Mouse (Mus musculus): Measurements from ENCODE around the gene Acer1. TPM values are rescaled to one million over a fixed set of nuclear protein-coding genes. Genes with fewer than 3 reads are reported as not detected.

Gene Acer1
- total RNA-seq, 2 experiments from 2014 or later, result 0.17 to 0.28 TPM

Other genes with a start within 250 kb of the Acer1 start
- gene Nrtn, start 224.6 kb downstream of the Acer1 start, total RNA-seq (2021), result 1 to 10 TPM; 4.1 to 5.2 TPM
- 10 to 100 TPM; 53.0 to 56.2 TPM for gene Dus3l, start 217.4 kb downstream of the Acer1 start, total RNA-seq (2021)
- gene Prr22, start 211.9 kb downstream of the Acer1 start, total RNA-seq (2021), result under 1 TPM; 0.76 to 0.90 TPM
- gene Rfx2, start 151.1 kb downstream of the Acer1 start, total RNA-seq (2021), result 1 to 10 TPM; 7.4 to 7.6 TPM
- gene Acsbg2, start 107.7 kb downstream of the Acer1 start, total RNA-seq (2021), result under 1 TPM in 1 of 2 experiments, not detected in 1; 0.25 TPM
- 1 to 10 TPM; 1.1 to 2.7 TPM for gene 1700061G19Rik, start 106.6 kb downstream of the Acer1 start, total RNA-seq (2021)
- gene Mllt1, start 46.7 kb downstream of the Acer1 start, total RNA-seq (2021), result 10 to 100 TPM; 34.4 to 38.9 TPM
- gene Clpp, start 8.2 kb upstream of the Acer1 start, total RNA-seq (2021), result 10 to 100 TPM; 79.6 to 82.7 TPM
- 10 to 100 TPM; 63.6 to 63.7 TPM for gene Alkbh7, start 15.2 kb upstream of the Acer1 start, total RNA-seq (2021)
- gene Pspn, start 17.9 kb upstream of the Acer1 start, total RNA-seq (2021), result 1 to 10 TPM in 1 of 2 experiments, not detected in 1; 1.8 TPM
- 10 to 100 TPM; 55.7 to 58.6 TPM for gene Gtf2f1, start 29.2 kb upstream of the Acer1 start, total RNA-seq (2021)
- under 1 TPM; 0.25 to 0.45 TPM for gene Gm17949, start 29.3 kb upstream of the Acer1 start, total RNA-seq (2021)
- 100 to 1,000 TPM; 141 to 156 TPM for gene Khsrp, start 49.4 kb upstream of the Acer1 start, total RNA-seq (2021)
- gene Slc25a41, start 59.5 kb upstream of the Acer1 start, total RNA-seq (2021), result not detected
- gene Crb3, start 77.0 kb upstream of the Acer1 start, total RNA-seq (2021), result 1 to 10 TPM; 2.6 to 7.3 TPM
- gene Slc25a23, start 77.7 kb upstream of the Acer1 start, total RNA-seq (2021), result 10 to 100 TPM; 80.0 to 85.9 TPM
- gene Dennd1c, start 96.4 kb upstream of the Acer1 start, total RNA-seq (2021), result 1 to 10 TPM; 1.6 to 2.6 TPM
- gene Tubb4a, start 105.7 kb upstream of the Acer1 start, total RNA-seq (2021), result 10 to 100 TPM; 15.7 to 27.3 TPM
- under 1 TPM; 0.40 to 0.45 TPM for gene Tnfsf9, start 123.2 kb upstream of the Acer1 start, total RNA-seq (2021)
- not detected for gene Cd70, start 167.7 kb upstream of the Acer1 start, total RNA-seq (2021)
- under 1 TPM in 1 of 2 experiments, not detected in 1; 0.28 TPM for gene Tnfsf14, start 212.1 kb upstream of the Acer1 start, total RNA-seq (2021)
- 100 to 1,000 TPM in 1 of 2 experiments, 10 to 100 TPM in 1; 60.7 to 452 TPM for gene C3, start 246.0 kb upstream of the Acer1 start, total RNA-seq (2021)

All from adrenal gland, postnatal 4 days (tissue).